Mouse (Mus musculus): Measurements from ENCODE around the gene Ipo11. TPM values are rescaled to one million over a fixed set of nuclear protein-coding genes. Genes with fewer than 3 reads are reported as not detected.

The Ipo11 gene
- polyA plus RNA-seq (2016; fragmentation: Nextera tagmentation; extraction: Ambion mirVana) = 92.7 and 102 TPM in 2 replicates

DNA sequence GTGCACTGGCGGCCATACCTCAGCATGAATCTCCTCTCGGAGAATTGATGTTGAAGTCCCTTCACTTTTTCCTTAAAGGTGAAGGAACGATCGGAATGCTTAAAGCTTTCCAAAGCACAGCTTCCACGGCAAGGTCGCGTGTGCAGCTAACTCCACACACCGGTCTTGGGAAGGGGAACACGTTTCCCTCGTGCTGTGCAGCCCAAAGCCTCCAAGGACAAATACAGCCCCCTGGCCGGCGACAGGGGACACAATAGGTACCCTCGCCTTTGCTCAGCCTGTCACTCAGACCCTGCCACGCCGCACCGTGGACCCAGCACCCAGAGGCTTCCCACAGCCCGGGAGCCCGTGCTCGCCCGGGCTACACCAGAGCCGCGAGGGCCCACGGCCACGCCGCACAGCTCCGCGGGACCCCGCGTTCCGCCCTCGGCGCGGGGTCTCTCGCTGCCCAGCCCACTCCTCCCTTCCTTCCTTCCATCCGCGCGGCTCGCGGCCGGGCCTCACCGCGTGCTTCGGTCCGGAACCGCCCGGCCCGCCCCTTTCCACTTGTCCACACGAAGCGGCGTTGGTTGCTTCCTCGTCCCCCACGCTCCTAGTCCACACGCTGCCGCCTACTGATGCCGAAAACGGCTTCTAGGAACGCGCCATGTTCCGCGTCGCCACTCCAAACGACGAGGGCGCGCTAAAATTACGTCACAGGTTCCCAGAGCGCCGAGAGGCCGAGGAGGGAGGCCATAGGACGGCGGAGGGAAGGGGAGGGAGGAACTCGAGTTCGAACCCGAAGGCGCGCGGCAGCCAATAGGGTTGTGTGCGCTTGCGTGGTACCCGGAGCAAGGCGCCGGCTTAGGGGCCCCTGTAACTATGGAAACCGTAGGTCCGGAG lies at the start of gene Ipo11:
Ipo11 (minus strand) TSS at position 703 of the 882 bp plus-strand sequence.
- Histone ChIP-seq H3K27ac (replicated peaks) (peak within 1 kb of the TSS; percentile 96), H3K36me3 (peaks cover 8% of the 10 kb centered on the region), H3K27me3 (ENCODE audit: low read depth, poor library complexity, severe bottlenecking) (no peaks in the 10 kb centered on the region), H3K9me3 (replicated peaks) (no peaks in the 10 kb centered on the region), H3K4me1 (peaks cover 14% of the 10 kb centered on the region), H3K4me3 (peak within 1 kb of the TSS; percentile 81)
- under 1% methylated on average over 84 of the region's 84 CpGs for WGBS
- peak; percentile 96 for DNase-seq (ENCODE audit: low spot score)

DNA sequence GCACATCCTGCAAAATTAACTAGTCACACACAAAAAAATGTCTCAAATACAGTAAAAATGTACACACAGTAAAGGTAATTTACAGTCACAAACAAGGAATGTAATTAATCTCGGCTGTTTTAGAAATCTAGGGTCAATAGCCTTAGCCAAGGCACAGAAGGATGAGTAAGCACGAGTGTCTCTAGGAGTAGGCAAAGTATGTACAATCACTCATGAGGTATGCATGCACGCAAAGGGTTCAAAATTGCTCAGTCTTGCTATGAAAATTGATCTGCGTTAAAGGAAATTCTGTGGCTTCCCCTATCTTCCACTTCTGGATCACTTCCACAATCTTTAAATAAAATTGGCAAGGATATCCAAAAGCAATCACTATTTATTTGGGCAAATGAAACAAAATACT lies 24.7 kb upstream of the Ipo11 start:
- Histone ChIP-seq H3K36me3 (peaks cover 80% of the 10 kb centered on the region), H3K27ac (replicated peaks) (no peak overlapping the region), H3K27me3 (ENCODE audit: low read depth, poor library complexity, severe bottlenecking) (no peaks in the 10 kb centered on the region), H3K4me3 (no peak overlapping the region), H3K4me1 (no peaks in the 10 kb centered on the region), H3K9me3 (replicated peaks) (no peaks in the 10 kb centered on the region)
- no peak for DNase-seq (ENCODE audit: low spot score)
- WGBS = 90% methylated on average over 4 of the region's 4 CpGs

DNA sequence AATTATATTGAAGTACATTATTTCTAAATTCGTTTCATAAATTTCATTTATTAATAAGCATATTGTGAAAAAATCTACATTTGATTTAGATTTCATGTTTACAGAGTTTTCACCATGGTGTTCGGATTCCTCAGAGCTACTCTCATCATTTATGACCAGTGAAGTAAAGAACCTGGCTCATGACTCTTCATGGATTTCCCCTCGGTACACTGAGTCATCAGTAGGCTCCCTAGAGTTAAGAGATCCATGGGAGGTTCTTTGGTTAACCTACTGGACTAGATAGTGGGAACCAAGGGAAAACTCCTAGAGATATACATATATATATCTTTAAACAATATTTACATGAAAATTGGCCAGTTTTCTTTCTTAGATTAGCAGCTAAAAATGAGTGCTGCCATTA lies 23.8 kb upstream of the Ipo11 start:
- no peak for DNase-seq (ENCODE audit: low spot score)
- Histone ChIP-seq H3K9me3 (replicated peaks) (no peaks in the 10 kb centered on the region), H3K4me3 (no peak overlapping the region), H3K27me3 (ENCODE audit: low read depth, poor library complexity, severe bottlenecking) (no peaks in the 10 kb centered on the region), H3K27ac (replicated peaks) (no peak overlapping the region), H3K36me3 (peaks cover 82% of the 10 kb centered on the region), H3K4me1 (no peaks in the 10 kb centered on the region)
- 89% methylated on average over 3 of the region's 3 CpGs for WGBS

DNA sequence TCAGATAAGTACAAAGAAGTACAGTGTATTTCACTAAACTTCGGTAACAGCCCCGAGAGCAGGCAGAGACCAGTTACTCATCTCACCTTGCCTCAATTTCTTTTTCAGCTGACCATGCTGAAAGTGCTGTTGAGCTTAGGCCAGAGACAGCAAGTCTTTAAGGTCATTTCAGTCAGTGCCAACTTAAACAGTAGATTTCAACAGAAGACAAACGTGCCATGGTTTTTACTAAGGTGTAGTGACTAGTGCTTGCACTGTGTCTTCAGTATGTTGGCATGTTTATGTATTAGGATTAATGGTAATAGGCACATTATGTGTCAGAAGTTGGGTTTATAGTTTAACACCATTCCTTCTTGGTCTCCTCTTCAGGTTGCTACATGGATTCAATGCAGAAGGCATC lies 21.5 kb upstream of the Ipo11 start:
- Histone ChIP-seq H3K27ac (replicated peaks) (no peak overlapping the region), H3K27me3 (ENCODE audit: low read depth, poor library complexity, severe bottlenecking) (no peaks in the 10 kb centered on the region), H3K9me3 (replicated peaks) (no peaks in the 10 kb centered on the region), H3K4me3 (no peak overlapping the region), H3K36me3 (peaks cover 87% of the 10 kb centered on the region), H3K4me1 (no peaks in the 10 kb centered on the region)
- DNase-seq (ENCODE audit: low spot score) = no peak
- WGBS = 93% methylated on average over 3 of the region's 3 CpGs

DNA sequence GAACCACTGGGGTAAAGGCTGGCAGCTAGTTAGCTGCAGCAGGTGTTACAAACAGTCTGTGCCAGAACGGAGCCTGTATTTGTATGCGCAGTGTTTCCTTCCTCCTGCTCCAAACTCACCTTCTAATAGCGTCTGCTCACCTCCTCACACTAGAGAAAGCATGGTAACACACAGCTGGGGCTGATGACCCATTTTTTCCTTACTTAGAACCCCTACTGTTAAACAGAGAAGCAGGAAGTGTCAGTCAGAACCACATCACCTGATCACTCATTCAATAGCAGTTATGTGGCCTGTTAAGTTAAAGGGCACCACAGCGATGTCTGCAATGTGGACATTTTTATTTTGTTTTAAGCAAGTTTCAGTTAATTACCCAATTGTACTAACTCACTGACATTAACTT lies 20.8 kb upstream of the Ipo11 start:
- H3K36me3 ChIP-seq = peaks cover 87% of the 10 kb centered on the region
- no peaks in the 10 kb centered on the region for H3K4me1 ChIP-seq
- H3K27ac ChIP-seq (replicated peaks) = no peak overlapping the region
- H3K9me3 ChIP-seq (replicated peaks) = no peaks in the 10 kb centered on the region
- no peak overlapping the region for H3K4me3 ChIP-seq
- no peak for DNase-seq (ENCODE audit: low spot score)
- H3K27me3 ChIP-seq (ENCODE audit: low read depth, poor library complexity, severe bottlenecking) = no peaks in the 10 kb centered on the region
- 92% methylated on average over 4 of the region's 4 CpGs for WGBS

DNA sequence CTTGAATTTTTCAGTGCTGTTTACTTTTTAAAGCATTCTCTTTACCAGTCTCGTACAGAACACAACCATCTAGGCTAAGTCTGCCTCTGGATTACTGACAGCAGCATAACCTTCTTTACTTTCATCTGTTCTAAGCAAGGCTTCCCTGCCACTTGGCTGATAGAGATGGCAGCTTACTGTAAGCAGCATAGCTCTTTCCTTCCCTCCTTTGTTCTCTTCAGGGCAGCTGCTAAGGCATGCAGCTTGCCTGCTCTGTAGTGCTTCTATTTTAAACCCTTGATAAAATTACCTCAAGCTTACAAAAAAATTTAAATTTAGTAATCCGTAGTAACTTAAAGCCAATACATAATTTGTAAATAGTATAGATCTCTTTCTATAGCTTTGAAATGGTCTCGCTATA lies 18.1 kb upstream of the Ipo11 start:
- no peak overlapping the region for H3K27ac ChIP-seq (replicated peaks)

DNA sequence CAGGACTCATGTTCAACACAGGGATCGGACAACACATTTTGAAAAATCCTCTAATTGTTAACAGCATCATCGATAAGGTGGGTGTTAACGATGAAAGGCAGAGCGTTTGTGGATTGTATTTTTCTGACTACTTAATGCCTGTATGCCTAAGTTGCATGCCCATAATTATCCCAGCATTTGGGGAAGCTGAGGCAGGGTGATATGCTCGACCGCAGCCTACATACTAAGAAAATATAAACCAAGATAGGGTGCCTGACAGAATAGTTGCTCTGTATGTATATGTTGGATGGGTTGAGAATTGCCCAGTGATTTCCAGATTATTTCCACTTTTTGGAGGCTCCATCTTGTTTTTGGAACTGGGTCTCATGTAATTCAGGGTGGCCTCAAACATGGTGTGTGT lies 10.8 kb upstream of the Ipo11 start:
- Histone ChIP-seq H3K36me3 (peaks cover 37% of the 10 kb centered on the region), H3K27ac (replicated peaks) (peak overlapping the region; percentile 91)

More for the DNA sequence above, 18.1 kb upstream of the Ipo11 start:
- Histone ChIP-seq H3K4me3 (no peak overlapping the region), H3K36me3 (peaks cover 86% of the 10 kb centered on the region), H3K4me1 (no peaks in the 10 kb centered on the region), H3K27me3 (ENCODE audit: low read depth, poor library complexity, severe bottlenecking) (no peaks in the 10 kb centered on the region), H3K9me3 (replicated peaks) (no peaks in the 10 kb centered on the region)
- 93% methylated on average over 3 of the region's 3 CpGs for WGBS
- no peak for DNase-seq (ENCODE audit: low spot score)

DNA sequence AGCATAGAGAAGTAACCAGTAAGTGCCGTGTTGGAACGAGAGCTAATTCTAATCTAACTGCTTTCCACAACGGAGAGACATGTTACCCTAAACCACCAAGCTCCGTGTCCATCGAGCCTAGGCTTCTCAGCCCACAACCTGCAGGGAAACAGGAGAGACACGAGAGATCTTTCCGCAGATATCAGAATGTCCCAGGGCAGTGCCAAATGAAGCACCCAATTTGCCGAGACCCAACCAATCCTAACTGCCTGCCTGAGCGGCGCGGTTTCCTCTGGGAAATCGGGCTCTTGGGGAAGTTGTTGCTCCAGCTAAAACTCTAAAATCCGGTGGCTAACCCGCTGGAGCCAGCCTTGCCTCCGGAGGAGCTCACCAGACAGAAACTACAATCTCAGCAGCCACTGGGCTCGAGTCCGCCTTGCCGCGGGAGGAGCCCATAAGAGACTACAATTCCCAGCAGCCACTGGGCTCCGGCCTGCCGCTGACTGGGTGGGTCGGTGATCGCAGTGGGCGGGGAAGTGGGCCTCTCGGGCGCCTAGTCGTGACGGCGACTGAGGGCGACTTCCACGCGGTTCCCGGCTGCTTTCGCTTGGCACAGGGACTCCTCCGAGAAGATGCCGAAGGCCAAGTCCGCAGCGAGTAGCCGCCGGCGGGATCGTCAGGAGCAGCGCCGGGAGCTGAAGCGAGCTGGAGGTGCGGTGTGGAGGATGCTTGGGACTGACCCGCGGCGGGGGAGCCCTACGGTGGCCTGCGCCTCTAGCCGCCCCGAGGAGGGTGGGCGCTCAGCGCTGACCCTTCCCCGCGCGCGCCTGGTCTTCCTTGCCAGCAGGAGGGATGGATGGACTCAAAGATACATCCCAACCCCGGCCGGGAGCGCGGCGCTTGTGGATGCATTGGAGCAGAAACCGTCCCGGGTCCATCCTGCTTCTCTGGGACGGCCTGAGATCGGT lies 10.1 kb upstream of the Ipo11 start, which contains the start of gene Dimt1:
Dimt1 (plus strand) TSS at position 534 of the 947 bp plus-strand sequence.
- Histone ChIP-seq H3K4me1 (peaks cover 17% of the 10 kb centered on the region), H3K4me3 (peak within 1 kb of the TSS; percentile 89), H3K36me3 (peaks cover 30% of the 10 kb centered on the region), H3K27ac (replicated peaks) (peak within 1 kb of the TSS; percentile 91), H3K27me3 (ENCODE audit: low read depth, poor library complexity, severe bottlenecking) (no peaks in the 10 kb centered on the region), H3K9me3 (replicated peaks) (no peaks in the 10 kb centered on the region)
- DNase-seq (ENCODE audit: low spot score) = peak; percentile 95
- WGBS = under 1% methylated on average over 68 of the region's 68 CpGs

More for the DNA sequence above, 10.8 kb upstream of the Ipo11 start:
- no peaks in the 10 kb centered on the region for H3K9me3 ChIP-seq (replicated peaks)
- no peak for DNase-seq (ENCODE audit: low spot score)
- no peaks in the 10 kb centered on the region for H3K27me3 ChIP-seq (ENCODE audit: low read depth, poor library complexity, severe bottlenecking)
- peaks cover 17% of the 10 kb centered on the region for H3K4me1 ChIP-seq
- 6% methylated on average over 6 of the region's 6 CpGs for WGBS
- H3K4me3 ChIP-seq = peak overlapping the region; percentile 89

DNA sequence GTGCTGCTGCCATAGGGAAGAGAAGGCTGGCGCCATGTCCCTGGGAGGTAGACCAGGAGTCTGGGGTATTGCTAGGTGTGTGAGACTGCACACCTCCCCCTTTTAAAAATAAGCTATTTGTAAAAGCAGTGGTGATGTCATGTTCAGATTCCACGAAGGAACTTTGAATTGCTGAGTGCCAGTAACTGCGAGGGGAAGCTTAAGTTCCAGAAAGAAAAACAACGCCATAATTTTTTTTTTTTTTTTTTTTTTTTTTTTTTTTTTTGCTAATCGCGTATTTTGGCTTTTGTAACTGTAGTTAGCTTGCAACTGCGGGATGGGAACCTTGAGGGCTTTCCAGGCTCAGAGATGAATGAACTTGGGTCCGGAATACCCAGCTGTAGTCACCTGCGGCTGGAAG lies 8.8 kb upstream of the Ipo11 start:
- no peak for DNase-seq (ENCODE audit: low spot score)
- H3K27ac ChIP-seq (replicated peaks) = no peak overlapping the region
- peaks cover 17% of the 10 kb centered on the region for H3K4me1 ChIP-seq
- H3K27me3 ChIP-seq (ENCODE audit: low read depth, poor library complexity, severe bottlenecking) = no peaks in the 10 kb centered on the region
- H3K4me3 ChIP-seq = no peak overlapping the region
- no peaks in the 10 kb centered on the region for H3K9me3 ChIP-seq (replicated peaks)
- WGBS = 85% methylated on average over 9 of the region's 9 CpGs
- peaks cover 17% of the 10 kb centered on the region for H3K36me3 ChIP-seq

DNA sequence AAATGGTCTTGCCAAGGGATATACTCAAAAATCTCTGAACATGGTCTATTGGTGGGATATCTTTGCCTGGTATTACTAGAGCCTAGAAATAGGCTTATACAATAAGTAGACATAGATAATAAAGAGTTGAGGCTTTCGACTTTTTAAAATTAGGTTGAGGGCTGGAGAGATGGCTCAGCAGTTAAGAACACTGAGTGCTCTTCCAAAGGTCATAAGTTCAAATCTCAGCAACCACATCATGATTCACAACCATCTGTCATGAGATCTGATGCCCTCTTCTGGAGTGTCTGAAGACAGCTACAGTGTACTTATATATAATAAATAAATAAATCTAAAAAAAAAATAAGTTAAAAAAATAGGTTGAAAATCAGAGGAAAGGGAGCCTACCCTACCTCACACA lies 6.0 kb upstream of the Ipo11 start:
- no peaks in the 10 kb centered on the region for H3K36me3 ChIP-seq
- H3K27me3 ChIP-seq (ENCODE audit: low read depth, poor library complexity, severe bottlenecking) = no peaks in the 10 kb centered on the region
- H3K4me3 ChIP-seq = no peak overlapping the region
- peaks cover 2% of the 10 kb centered on the region for H3K4me1 ChIP-seq
- DNase-seq (ENCODE audit: low spot score) = no peak
- no peak overlapping the region for H3K27ac ChIP-seq (replicated peaks)
- H3K9me3 ChIP-seq (replicated peaks) = no peaks in the 10 kb centered on the region
- 86% methylated on average over 1 of the region's 1 CpGs for WGBS

DNA sequence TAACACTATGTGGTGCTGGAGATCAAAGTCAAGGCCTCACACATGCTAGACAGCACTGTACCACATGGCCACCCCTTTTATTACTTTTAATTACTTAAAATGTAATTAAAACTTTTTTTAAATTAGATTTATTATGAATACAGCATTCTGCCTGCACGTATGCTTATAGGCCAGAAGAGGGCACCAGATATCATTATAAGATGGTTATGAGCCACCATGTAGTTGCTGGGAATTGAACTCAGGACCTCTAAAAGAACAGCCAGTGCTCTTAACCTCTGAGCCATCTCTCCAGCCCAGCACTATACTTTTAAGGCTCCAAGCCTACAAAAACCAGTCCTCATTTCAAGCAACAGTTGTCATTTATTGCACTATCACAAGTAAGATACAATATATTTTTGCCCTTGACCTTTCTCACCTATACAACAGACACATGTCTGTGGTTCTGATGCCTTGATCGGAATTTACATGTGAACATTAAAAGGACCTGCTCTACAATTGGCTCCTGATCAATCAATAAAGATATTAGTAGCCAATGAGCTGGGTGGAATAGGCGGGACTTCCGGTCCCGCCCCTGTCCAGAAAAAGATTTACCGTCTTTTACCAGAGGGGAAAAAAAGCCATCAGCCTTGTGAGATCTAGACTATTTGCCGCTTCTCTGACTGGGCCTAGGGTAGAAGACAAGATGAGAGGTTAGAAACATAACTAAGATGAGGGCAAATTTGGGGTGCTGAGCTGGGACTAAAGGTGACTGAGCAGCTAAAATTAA lies 4.6 kb upstream of the Ipo11 start:
- no peak overlapping the region for H3K27ac ChIP-seq (replicated peaks)
- peak; percentile 57 for DNase-seq (ENCODE audit: low spot score)
- H3K27me3 ChIP-seq (ENCODE audit: low read depth, poor library complexity, severe bottlenecking) = no peaks in the 10 kb centered on the region
- H3K4me3 ChIP-seq = peak overlapping the region; percentile 40
- WGBS = 19% methylated on average over 7 of the region's 7 CpGs
- no peaks in the 10 kb centered on the region for H3K9me3 ChIP-seq (replicated peaks)
- H3K36me3 ChIP-seq = no peaks in the 10 kb centered on the region
- H3K4me1 ChIP-seq = 0 out of 2 replicates have a peak, but pooled peaks cover 3% of the 10 kb centered on the region

DNA sequence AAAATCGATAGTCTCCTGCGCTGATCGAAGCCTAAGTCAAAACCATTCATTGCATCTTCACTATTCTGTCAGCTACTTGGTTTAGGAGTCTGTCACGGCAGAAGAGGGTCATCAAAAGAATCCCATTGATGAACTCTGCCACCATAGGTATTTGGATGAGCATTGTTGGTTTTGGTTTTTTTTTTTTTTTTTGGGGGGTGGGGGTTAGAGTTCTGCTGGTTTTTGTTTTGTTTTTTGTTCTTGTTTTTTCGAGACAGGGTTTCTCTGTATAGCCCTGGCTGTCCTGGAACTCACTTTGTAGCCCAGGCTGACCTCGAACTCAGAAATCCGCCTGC lies 347 bp upstream of the Ipo11 start:
- 24% methylated on average over 7 of the region's 7 CpGs for WGBS
- H3K27me3 ChIP-seq (ENCODE audit: low read depth, poor library complexity, severe bottlenecking) = no peaks in the 10 kb centered on the region

More for the DNA sequence above, 347 bp upstream of the Ipo11 start:
- H3K27ac ChIP-seq (replicated peaks) = peak overlapping the region; percentile 96
- H3K36me3 ChIP-seq = peaks cover 8% of the 10 kb centered on the region
- peaks cover 14% of the 10 kb centered on the region for H3K4me1 ChIP-seq
- H3K4me3 ChIP-seq = peak overlapping the region; percentile 81
- no peak for DNase-seq (ENCODE audit: low spot score)
- no peaks in the 10 kb centered on the region for H3K9me3 ChIP-seq (replicated peaks)

All from midbrain, embryonic 10.5 days (tissue).